Mouse (Mus musculus) hindbrain, embryonic 16.5 days (tissue): ENCODE data around the gene Itga10. TPM values are rescaled to one million over a fixed set of nuclear protein-coding genes. Genes with fewer than 3 reads are reported as not detected.
A peak's percentile ranks its signal among the peaks of the same experiment; 100 is the strongest.
"Not testable (repeated sequence)": the region's sequence is repeated elsewhere in the genome, so short reads cannot be mapped to it uniquely, and the experiment has no call there.

ENCODE experiments used
- ATAC-seq: fragments of 200-750 bp; cut with Nextera tagmentation; 2 replicates; pipeline ENCODE4 v1.8.0; 2017; ENCODE audit warnings: moderate TSS enrichment, moderate library complexity
- H3K27ac ChIP-seq: fragments of 300-500 bp; sonication (generic); 2 replicates; pipeline ENCODE4 v1.5.1; 2014; ENCODE audit warnings: low read depth, mild to moderate bottlenecking, control low read depth, low read length, moderate library complexity
- H3K27me3 ChIP-seq: fragments of 300-500 bp; sonication (generic); replicated peaks from 2 replicates; pipeline ENCODE4 v1.6.1; 2014; ENCODE audit warnings: low read length; ENCODE audit not compliant: control insufficient read depth, insufficient read depth
- H3K36me3 ChIP-seq: fragments of 300-500 bp; sonication (generic); 2 replicates; pipeline ENCODE4 v1.6.1; 2014; ENCODE audit warnings: mild to moderate bottlenecking, low read length, moderate library complexity, mixed read lengths; ENCODE audit not compliant: control insufficient read depth, insufficient read depth
- H3K4me1 ChIP-seq: fragments of 300-500 bp; sonication (generic); 2 replicates; pipeline ENCODE4 v1.6.1; 2014; ENCODE audit warnings: low read depth, low read length; ENCODE audit not compliant: control insufficient read depth, insufficient read depth
- H3K4me2 ChIP-seq: fragments of 300-500 bp; sonication (generic); 2 replicates; pipeline ENCODE4 v1.6.1; 2014; ENCODE audit warnings: mild to moderate bottlenecking, low read length, control low read depth, moderate library complexity
- H3K4me3 ChIP-seq: fragments of 300-500 bp; sonication (generic); 2 replicates; pipeline ENCODE4 v1.5.1; 2014; ENCODE audit warnings: mild to moderate bottlenecking, low read length, control low read depth, moderate library complexity
- H3K9ac ChIP-seq: fragments of 300-500 bp; sonication (generic); 2 replicates; pipeline ENCODE4 v1.6.1; 2014; ENCODE audit warnings: low read depth, mild to moderate bottlenecking, control low read depth, low read length, moderate library complexity
- H3K9me3 ChIP-seq: fragments of 300-500 bp; sonication (generic); 2 replicates; pipeline ENCODE4 v1.6.1; 2014; ENCODE audit warnings: mild to moderate bottlenecking, low read length, moderate library complexity; ENCODE audit not compliant: control insufficient read depth
- WGBS: fragments of 180-500 bp; shearing (Covaris S2); extraction: QIAGEN DNeasy Blood & Tissue Kit; methylation state at CpG from one replicate; pipeline ENCODE4 v1.1.7; 2014; 5-methylcytosine and 5-hydroxymethylcytosine counted together
- polyA plus RNA-seq: library from polyadenylated mRNA; unstranded; fragments of >200 nt; fragmentation: Nextera tagmentation; extraction: Ambion mirVana; gene quantifications from 2 replicates; pipeline ENCODE4 v1.2.1, GENCODE M21; 2015

Gene Itga10
- polyA plus RNA-seq, 1 experiment from 2014 or later = 0.85 TPM

DNA sequence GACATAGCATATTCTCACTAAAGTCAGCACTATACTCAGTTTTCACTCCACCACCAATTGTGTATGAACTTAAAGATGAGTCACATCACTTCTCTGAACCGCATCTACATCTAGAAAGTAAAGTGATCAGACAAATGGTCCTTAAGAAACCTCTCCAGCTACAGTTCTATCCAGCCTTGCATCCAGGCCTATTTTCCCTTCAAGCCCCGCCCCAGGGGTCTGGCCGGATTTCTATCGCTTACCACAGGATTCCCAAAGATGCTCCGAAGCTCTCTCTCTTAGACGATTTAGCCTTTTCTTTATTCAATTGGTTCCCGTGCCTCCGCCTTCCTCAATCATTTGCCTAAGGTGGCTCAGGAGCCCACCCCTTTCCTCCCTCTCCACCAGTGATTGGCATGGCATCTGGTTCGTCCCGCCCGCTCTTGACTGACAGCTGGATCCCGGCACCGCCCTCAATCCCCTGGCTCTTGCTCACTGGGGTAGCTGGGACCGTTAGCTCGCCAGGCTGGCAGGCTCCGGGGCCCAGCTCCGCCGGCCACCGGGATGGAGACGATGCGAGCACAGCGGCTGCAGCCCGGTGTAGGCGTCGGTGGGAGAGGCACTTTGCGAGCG is 44.6 kb upstream of the Itga10 start, which contains the start of gene Lix1l:
Gene Lix1l (plus strand): TSS at position 511 of the 612 bp plus-strand sequence.
- Histone ChIP-seq H3K9ac (peak within 1 kb of the TSS; percentile 95), H3K36me3 (no peaks in the 10 kb centered on the region), H3K4me2 (peak within 1 kb of the TSS; percentile 67), H3K4me1 (peaks cover 74% of the 10 kb centered on the region), H3K27ac (peak within 1 kb of the TSS; percentile 98), H3K4me3 (peak within 1 kb of the TSS; percentile 87), H3K27me3 (no peaks in the 10 kb centered on the region), H3K9me3 (no peaks in the 10 kb centered on the region)
- ATAC-seq = peak; percentile 93
- WGBS = under 1% methylated on average over 22 of the region's 27 CpGs

DNA sequence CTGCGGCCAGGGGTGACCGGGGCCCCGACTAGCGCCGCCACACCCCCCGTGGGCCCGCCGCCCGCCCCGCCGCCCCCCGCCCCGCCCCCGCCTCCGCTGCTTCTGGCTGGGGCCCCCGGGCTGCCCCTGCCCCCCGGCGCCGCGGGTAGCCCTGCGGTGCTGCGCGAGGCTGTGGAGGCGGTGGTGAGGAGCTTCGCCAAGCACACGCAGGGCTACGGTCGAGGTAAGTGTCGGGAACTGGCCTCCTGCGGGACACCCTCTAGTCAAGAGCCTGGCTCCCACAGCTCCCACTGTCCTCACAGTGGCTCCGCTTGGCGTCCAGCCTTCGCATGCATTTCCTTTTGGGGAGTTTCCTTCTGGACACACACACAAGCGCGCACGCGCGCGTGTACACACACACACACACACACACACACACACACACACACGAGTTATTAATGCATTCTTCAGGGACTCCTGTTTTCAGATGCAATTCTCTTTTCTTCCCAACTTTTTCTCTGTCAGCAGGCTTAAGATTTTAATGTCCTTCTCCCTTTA is 44.1 kb upstream of the Itga10 start:
- peak overlapping the region; percentile 98 for H3K27ac ChIP-seq
- peak overlapping the region; percentile 87 for H3K4me3 ChIP-seq
- H3K27me3 ChIP-seq = no peaks in the 10 kb centered on the region
- H3K9ac ChIP-seq = peak overlapping the region; percentile 95
- H3K36me3 ChIP-seq = no peaks in the 10 kb centered on the region
- H3K9me3 ChIP-seq = no peaks in the 10 kb centered on the region
- ATAC-seq = peak; percentile 51
- WGBS = 0% methylated on average over 20 of the region's 40 CpGs
- peak overlapping the region; percentile 67 for H3K4me2 ChIP-seq
- peaks cover 68% of the 10 kb centered on the region for H3K4me1 ChIP-seq

DNA sequence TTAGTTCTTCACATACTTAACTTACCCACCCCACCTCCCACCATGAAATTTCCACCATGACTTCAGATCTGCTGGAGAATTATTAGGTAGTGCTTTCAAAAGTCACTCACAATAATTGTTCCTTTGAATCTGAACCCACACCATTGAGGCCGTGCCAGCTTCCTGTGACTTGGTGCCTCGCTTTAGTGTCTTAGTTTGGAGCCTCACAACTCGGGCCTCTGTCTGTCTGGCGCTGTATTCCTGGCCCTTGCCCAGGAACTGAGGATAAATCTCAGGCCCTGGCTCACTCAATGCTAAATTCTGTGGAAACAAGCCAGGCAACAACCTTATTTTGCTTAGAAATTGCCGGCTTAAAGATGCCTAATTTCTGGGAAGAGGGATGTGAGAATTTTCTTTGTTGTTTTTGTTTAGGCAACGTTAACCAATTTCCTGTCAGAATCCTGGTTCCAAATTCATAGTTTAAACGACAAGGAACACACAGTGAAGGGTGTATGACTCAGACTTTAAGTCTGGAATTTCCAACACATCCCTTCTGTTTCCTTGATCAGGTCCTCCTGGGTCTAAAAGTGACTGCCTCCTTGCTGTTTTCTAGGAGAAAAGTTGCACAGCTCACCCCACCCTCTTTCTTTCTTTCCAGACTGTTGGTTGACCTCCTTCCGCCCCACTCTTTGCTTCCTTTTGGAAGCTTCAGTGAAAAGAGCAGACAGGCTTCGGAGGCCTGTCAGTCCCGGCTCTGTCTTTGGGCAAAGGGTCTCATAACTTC is 43.3 kb upstream of the Itga10 start:
- peak overlapping the region; percentile 87 for H3K4me3 ChIP-seq
- peaks cover 62% of the 10 kb centered on the region for H3K4me1 ChIP-seq
- WGBS = 8% methylated on average over 10 of the region's 10 CpGs
- H3K9ac ChIP-seq = peak overlapping the region; percentile 95
- no peaks in the 10 kb centered on the region for H3K36me3 ChIP-seq
- no peak for ATAC-seq
- no peaks in the 10 kb centered on the region for H3K27me3 ChIP-seq
- peak overlapping the region; percentile 67 for H3K4me2 ChIP-seq
- H3K27ac ChIP-seq = peak overlapping the region; percentile 98
- H3K9me3 ChIP-seq = no peaks in the 10 kb centered on the region

DNA sequence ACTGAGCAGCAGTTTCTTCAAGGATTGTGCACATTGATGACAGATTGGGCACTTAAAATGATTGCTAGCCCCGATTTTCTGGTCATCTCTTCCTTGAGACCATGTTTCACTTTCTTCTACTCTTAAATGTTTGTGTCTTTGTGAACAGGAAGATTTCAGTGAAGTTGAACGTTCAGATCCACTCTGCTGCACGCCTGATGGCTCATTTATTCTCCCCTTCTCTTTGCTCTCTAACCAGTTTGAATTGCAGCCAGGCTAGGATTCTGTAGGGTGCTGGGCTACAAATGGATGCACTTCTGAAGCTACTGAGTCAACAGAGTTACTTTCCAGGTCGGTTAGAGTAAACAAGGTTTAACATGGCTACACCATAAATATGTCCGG is 42.7 kb upstream of the Itga10 start:
- no peaks in the 10 kb centered on the region for H3K36me3 ChIP-seq
- no peak for ATAC-seq
- 22% methylated on average over 5 of the region's 5 CpGs for WGBS
- H3K4me1 ChIP-seq = peaks cover 57% of the 10 kb centered on the region
- no peaks in the 10 kb centered on the region for H3K27me3 ChIP-seq
- peak overlapping the region; percentile 87 for H3K4me3 ChIP-seq
- peak overlapping the region; percentile 98 for H3K27ac ChIP-seq
- no peaks in the 10 kb centered on the region for H3K9me3 ChIP-seq
- H3K9ac ChIP-seq = peak overlapping the region; percentile 95
- peak overlapping the region; percentile 67 for H3K4me2 ChIP-seq

DNA sequence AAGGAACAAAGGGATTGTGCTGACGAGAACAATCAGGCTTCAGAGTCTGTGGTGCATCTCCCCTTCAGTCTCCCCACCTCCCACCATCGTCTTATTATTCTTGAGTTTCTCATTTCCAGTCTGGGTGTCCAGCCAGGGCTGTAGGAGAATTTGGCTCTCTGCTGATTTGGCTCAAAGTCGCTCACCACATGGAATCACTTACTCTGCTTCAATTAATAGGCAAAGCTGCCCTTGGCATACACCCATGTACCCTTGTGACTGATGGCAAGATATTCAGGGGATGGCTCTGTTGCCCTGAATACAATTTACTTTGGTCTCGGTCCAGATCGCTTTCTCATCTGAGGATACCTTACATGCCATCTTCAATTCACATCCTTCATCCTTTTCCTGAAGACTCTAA is 42.1 kb upstream of the Itga10 start:
- Histone ChIP-seq H3K9ac (peak overlapping the region; percentile 95), H3K9me3 (no peaks in the 10 kb centered on the region), H3K4me3 (peak overlapping the region; percentile 87), H3K4me1 (peaks cover 54% of the 10 kb centered on the region), H3K27ac (no peak overlapping the region; the same call in 1 of the 2 replicates), H3K27me3 (no peaks in the 10 kb centered on the region), H3K36me3 (no peaks in the 10 kb centered on the region), H3K4me2 (peak overlapping the region; percentile 67)
- WGBS = 27% methylated on average over 5 of the region's 5 CpGs
- no peak for ATAC-seq

DNA sequence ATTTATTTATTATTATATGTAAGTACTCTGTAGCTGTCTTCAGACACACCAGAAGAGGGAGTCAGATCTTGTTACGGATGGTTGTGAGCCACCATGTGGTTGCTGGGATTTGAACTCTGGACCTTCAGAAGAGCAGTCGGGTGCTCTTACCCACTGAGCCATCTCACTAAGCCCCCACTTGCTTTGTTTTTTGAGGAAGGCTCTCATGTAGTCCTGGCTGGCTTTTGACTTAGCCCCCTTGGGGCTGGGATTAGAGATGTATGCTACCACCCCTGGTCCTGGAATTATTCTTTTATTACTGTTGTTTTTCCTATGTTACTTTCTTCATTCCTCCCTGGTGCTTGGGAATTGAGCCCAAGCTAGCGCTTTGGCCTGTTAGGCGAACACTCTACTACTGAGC is 39.4 kb upstream of the Itga10 start:
- H3K27ac ChIP-seq, H3K36me3 ChIP-seq, H3K4me2 ChIP-seq, H3K9me3 ChIP-seq, H3K4me3 ChIP-seq, H3K27me3 ChIP-seq, H3K9ac ChIP-seq, ATAC-seq: not testable (repeated sequence)
- H3K4me1 ChIP-seq = peaks cover 31% of the 10 kb centered on the region
- WGBS = 82% methylated on average over 3 of the region's 4 CpGs

DNA sequence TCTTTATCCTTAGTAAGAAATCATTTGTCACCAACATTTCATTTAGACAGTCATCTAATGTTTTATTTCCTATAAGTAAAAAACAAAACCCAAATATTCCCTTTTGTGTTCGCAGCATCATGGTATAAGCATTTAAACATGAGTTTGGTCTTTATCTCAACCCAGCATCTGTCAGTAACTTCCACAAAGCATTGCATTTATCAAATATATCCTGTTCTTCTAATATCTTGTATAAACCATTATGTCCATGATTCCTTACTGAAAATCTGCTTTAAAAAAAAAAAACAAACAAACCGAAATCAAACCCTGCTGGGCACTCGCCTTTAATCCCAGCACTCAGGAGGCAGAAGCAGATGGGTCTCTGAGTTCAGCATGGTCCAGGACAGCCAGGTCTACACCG is 38.8 kb upstream of the Itga10 start:
- Histone ChIP-seq H3K36me3 (no peaks in the 10 kb centered on the region), H3K9ac (no peak overlapping the region), H3K27me3 (no peaks in the 10 kb centered on the region), H3K4me3 (no peak overlapping the region), H3K9me3 (no peaks in the 10 kb centered on the region), H3K4me2 (no peak overlapping the region), H3K27ac (no peak overlapping the region), H3K4me1 (peaks cover 31% of the 10 kb centered on the region)
- no peak for ATAC-seq
- 90% methylated on average over 4 of the region's 4 CpGs for WGBS

DNA sequence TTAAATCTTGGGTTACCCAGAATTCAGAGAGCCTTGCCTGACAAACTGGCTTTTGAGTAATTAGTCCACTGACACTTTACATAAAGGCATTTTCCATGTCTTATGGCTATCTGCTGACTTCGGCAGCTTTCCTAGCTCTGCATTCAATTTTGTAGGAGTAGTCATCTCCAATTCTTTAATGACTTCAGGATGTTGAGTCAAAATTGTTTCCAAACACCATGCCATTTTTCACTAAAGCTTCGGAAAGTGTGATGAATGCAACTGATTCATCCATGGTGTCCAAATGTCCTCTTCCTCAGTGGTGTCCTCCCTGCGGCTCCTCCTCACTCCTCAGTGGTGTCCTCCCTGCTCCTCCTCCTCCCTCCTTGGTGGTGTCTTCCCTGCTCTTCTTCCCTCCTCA is 27.4 kb upstream of the Itga10 start:
- Histone ChIP-seq H3K4me3 (no peak overlapping the region), H3K4me2 (no peak overlapping the region), H3K36me3 (peaks cover 37% of the 10 kb centered on the region), H3K27ac (no peak overlapping the region), H3K9ac (no peak overlapping the region), H3K27me3 (no peaks in the 10 kb centered on the region), H3K4me1 (no peaks in the 10 kb centered on the region), H3K9me3 (no peaks in the 10 kb centered on the region)
- WGBS = 92% methylated on average over 3 of the region's 3 CpGs
- no peak for ATAC-seq

DNA sequence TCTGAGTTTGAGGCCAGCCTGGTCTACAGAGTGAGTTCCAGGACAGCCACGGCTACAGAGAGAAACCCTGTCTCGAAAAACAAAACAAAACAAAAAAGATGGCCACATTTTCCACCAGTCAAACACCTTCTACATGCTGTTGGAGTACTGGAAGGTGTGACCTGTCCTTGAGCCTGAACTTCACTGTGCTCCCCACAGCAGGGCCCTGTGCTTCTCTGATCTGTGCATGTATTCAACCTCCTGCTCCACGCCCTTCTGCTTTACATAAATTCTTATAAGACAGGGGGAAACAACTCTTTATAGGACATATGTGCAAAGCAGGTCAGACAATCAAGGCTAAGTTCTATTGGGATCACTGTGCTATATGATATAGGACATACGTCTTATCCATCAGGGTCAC is 22.2 kb upstream of the Itga10 start:
- Histone ChIP-seq H3K4me2 (no peak overlapping the region), H3K4me1 (no peaks in the 10 kb centered on the region), H3K27ac (no peak overlapping the region), H3K9me3 (no peaks in the 10 kb centered on the region), H3K36me3 (peaks cover 34% of the 10 kb centered on the region), H3K4me3 (no peak overlapping the region), H3K27me3 (no peaks in the 10 kb centered on the region), H3K9ac (no peak overlapping the region)
- WGBS = 92% methylated on average over 4 of the region's 4 CpGs
- ATAC-seq = no peak
